Mouse (Mus musculus) v-Abl transformed pro-B cells (cell line): ENCODE data around the gene Mtch1.

Experiments
- in situ Hi-C, 2 experiments: fragments of 400-800 bp; cut with MboI; formaldehyde crosslinking; loops; one replicate each; pipeline ENCODE4 v1.15.1; 2025; ENCODE audit not compliant: unreplicated experiment in 2 of 2

The Mtch1 gene

DNA sequence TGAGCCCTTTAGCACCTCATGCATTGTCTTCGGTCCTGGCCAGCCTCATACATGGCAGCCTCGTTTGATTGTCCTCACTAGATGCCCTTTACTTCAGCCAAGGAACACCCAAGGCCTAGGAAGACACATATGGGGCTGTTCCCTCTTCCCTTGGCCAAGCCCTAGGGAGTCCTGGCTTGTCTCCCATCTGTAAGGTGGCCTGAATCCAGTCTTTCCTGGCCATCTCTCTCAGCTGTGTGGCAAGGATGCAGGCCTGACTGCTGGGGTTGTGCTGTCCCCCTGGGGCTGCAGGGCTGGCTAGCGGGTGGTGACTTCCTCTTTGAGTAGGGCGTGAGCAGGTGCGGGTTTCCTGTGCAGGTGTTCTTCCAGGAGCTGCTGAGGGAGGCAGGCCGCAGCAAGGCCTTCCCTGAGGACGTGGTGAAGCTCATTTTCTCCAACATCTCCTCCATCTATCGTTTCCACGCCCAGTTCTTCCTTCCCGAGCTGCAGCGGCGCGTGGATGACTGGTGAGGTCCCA, 17.4 kb upstream of the Mtch1 start:
- in situ Hi-C loops, result loop anchor here (5.0 to 25.0 kb wide), 6 partner anchors 63 to 678 kb away; partner anchors contain the start of genes Ppil1 (in 2 of the 2), Srsf3 (in 2 of the 2), Mapk14 (in 1 of the 2) and Slc26a8 (in 1 of the 2)

- in situ Hi-C loops, result loop anchor here (10.0 to 25.0 kb wide), 3 partner anchors 326 to 676 kb away; partner anchors contain the start of genes Srsf3 (in 2 of the 2), Mapk14 (in 1 of the 2) and Slc26a8 (in 1 of the 2)
These were observed 15.4 kb upstream of the Mtch1 start for GRCm38 (mm10) chr17:29363109-29363508.

GRCm38 (mm10) chr17:29361982-29362691, 14.4 kb upstream of the Mtch1 start:
- in situ Hi-C loops, result loop anchor here (10.0 to 25.0 kb wide), 3 partner anchors 325 to 675 kb away; partner anchors contain the start of genes Srsf3 (in 2 of the 2), Mapk14 (in 1 of the 2) and Slc26a8 (in 1 of the 2)

- in situ Hi-C loops, result loop anchor here (10.0 to 25.0 kb wide), 3 partner anchors 323 to 673 kb away; partner anchors contain the start of genes Srsf3 (in 2 of the 2), Mapk14 (in 1 of the 2) and Slc26a8 (in 1 of the 2)
These were observed 13.1 kb upstream of the Mtch1 start, which contains the start of gene Fgd2 for GRCm38 (mm10) chr17:29360761-29361221. TSS of gene Fgd2 (plus strand) at chr17:29360914.

- in situ Hi-C loops, result loop anchor here (25.0 kb wide), 2 partner anchors 322 to 672 kb away; partner anchors contain the start of genes Mapk14 (in 1 of the 2), Slc26a8 (in 1 of the 2) and Srsf3 (in 1 of the 2)
These were observed 11.2 kb upstream of the Mtch1 start for GRCm38 (mm10) chr17:29358928-29359327.

DNA sequence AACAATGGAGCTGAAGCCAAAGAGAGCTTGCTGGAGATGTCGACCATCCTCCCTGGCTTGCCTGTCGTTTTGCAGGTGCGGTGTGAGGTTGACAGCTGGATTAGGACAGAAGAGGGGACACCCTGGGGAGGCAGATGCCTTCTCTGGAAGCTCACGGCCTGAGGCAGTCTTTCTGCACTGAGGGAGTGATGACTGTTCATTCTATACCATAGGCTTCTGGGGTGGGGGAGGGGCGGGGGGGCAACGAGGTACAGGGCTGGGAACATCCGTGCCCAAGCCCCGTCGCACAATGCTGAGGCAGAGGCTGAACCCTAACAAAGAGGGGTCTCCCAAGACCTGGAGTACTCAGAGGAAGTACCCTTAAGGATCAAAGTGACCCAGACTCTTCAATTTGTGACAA, 9.1 kb upstream of the Mtch1 start:
- in situ Hi-C loops, result loop anchor here (25.0 kb wide), 2 partner anchors 320 to 670 kb away; partner anchors contain the start of genes Mapk14 (in 1 of the 2), Slc26a8 (in 1 of the 2) and Srsf3 (in 1 of the 2)

DNA sequence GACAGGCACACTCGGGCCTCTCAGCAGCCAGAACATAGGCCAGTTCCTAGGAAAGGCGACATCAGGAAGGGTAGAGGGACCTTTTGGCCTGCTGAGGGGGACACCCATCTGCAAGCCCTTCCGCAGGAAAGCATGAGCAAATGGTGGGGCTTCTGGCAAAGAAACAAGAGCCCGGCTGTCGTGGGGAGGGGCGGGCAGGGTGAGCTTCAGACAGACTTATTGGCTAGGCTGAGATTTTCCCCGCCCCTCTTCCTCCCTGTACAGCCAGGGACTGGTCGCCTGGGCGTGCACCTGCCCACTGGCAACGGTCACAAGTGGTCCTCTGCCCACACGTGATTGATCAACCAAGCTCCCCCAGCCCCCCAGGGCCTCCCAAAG, 8.7 kb upstream of the Mtch1 start:
- in situ Hi-C loops, result loop anchor here (25.0 kb wide), 2 partner anchors 319 to 669 kb away; partner anchors contain the start of genes Mapk14 (in 1 of the 2), Slc26a8 (in 1 of the 2) and Srsf3 (in 1 of the 2)

GRCm38 (mm10) chr17:29355841-29356478, 8.2 kb upstream of the Mtch1 start:
- in situ Hi-C loops, result loop anchor here (25.0 kb wide), 2 partner anchors 319 to 669 kb away; partner anchors contain the start of genes Mapk14 (in 1 of the 2), Slc26a8 (in 1 of the 2) and Srsf3 (in 1 of the 2)

DNA sequence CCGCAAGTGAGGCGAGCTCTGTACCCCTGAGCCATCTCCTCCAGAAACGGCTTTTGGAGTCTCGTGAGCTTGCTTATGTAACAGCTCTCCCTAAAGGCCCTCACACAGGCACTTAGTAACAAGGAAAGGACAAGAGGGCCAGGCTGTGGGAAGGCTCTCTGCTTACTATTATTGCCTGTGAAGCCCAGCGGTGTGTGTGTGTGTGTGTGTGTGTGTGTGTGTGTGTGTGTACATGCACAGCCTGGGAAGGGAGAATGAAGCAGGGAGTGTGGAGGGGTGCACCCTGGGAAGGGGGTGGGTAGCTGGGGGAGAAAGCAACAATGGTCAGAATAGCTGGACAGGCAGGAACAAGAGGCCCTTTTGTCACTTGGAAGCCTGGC, 7.7 kb upstream of the Mtch1 start:
- in situ Hi-C loops, result loop anchor here (25.0 kb wide), 2 partner anchors 318 to 668 kb away; partner anchors contain the start of genes Mapk14 (in 1 of the 2), Slc26a8 (in 1 of the 2) and Srsf3 (in 1 of the 2)

GRCm38 (mm10) chr17:29351056-29351455, 3.3 kb upstream of the Mtch1 start:
- in situ Hi-C loops, result loop anchor here (25.0 kb wide), 2 partner anchors 314 to 664 kb away; partner anchors contain the start of genes Mapk14 (in 1 of the 2), Slc26a8 (in 1 of the 2) and Srsf3 (in 1 of the 2)

DNA sequence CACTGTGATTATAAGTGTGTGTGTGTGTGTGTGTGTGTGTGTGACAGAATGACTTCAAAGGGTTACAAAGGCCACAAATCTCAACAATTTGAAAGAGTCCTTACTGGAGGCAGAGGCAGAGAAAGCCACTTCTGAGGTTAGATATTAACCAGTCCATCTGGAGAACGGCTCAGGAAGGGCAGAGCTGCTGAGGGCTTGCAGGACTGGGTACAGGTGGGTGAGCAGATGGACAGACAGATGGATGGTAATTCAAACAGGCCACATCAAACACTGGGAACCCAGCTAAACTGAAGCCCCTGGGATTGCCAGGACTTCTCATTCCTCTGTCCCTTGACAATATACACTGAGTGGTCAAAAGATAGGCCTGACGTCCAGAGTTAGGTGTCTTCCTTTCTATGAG, 1.3 kb upstream of the Mtch1 start:
- in situ Hi-C loops, result no loop called here

GRCm38 (mm10) chr17:29347126-29347644, 549 bp downstream of the Mtch1 start:
- in situ Hi-C loops, result no loop called here

- in situ Hi-C loops, result no loop called here
These were observed 1.1 kb downstream of the Mtch1 start for GRCm38 (mm10) chr17:29346496-29347125.

- in situ Hi-C loops, result no loop called here
These were observed 2.5 kb downstream of the Mtch1 start for GRCm38 (mm10) chr17:29345272-29345671.

GRCm38 (mm10) chr17:29343241-29343640, 4.5 kb downstream of the Mtch1 start:
- in situ Hi-C loops, result loop anchor here in 1 of 2 experiments (5.0 kb wide), 1 partner anchor 41 kb away; no protein-coding TSS in a partner anchor

GRCm38 (mm10) chr17:29342010-29342910, 5.5 kb downstream of the Mtch1 start:
- in situ Hi-C loops, result loop anchor here in 1 of 2 experiments (5.0 kb wide), 1 partner anchor 40 kb away; no protein-coding TSS in a partner anchor

DNA sequence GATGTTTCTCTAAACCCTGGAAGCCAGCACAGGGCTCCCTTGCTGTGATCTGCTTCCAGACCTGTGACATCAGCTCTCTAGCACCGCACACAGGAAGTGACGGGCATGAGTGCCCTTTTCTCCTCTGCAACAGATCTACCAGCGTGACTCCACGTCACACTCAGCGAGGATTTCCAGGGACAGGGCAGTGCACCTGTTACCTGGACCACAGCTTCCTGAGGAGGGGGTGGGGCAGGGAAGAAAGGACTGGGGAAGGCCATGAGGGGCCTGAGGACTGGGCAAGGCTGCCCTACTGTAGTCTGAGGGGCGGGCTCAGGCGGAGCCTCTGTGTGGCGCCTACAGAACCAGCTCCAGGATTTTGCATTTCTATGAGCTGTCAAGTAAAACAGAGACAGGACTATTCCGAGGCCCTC, 6.1 kb downstream of the Mtch1 start:
- in situ Hi-C loops, result loop anchor here in 1 of 2 experiments (5.0 kb wide), 1 partner anchor 39 kb away; no protein-coding TSS in a partner anchor
